In the genomic region with DNA sequence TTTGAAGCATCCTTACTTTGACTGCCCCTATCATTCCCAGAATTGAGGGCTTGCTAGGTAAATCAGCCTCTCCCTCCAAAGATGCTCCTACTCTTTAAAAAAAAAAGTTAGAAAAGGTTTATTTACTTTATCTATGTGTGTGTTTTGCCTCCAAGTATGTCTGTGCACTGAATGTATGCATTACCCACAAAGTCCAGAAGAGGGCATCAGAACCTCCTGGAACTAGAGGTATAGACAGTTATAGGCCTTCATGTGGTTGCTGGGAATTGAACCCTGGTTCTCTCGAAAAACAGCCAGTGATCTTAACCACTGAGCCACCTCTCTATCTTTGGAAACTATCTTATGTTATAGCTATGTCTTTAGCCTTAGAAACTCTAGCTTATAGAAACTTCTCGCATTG, we compare ENCODE assay signal across 30 mouse cellular contexts. TPM values are rescaled to one million over a fixed set of nuclear protein-coding genes. Genes with fewer than 3 reads are reported as not detected.
A peak's percentile ranks its signal among the peaks of the same experiment; 100 is the strongest.
DNase-seq lines count a peak whose midpoint lies in the region; ATAC-seq and TF ChIP-seq lines count a peak whose summit lies in the region.
"Had no signal": no experiment of that assay in that cellular context is flagged by ENCODE, and none has a peak within 500 bp of the region (broad histone marks: within the 10 kb centered on the region; RNA-seq: fewer than 3 reads in every experiment).

No protein-coding gene starts in this region.

- H3K27me3 ChIP-seq in heart, postnatal 0 days (ENCODE audit: control insufficient read depth, insufficient read depth, low read length), result no peaks in the 10 kb centered on the region
- H3K27me3 ChIP-seq: limb, embryonic 12.5 days; liver, embryonic 13.5 days; lung, embryonic 15.5 days; megakaryocyte, embryonic 14.5 days; midbrain, embryonic 13.5 days had no signal

- ATAC-seq in heart, postnatal 0 days (ENCODE audit: insufficient read depth, low read depth), result no peak
- ATAC-seq: hindbrain, postnatal 0 days; midbrain, embryonic 13.5 days had no signal

- no peak for TF ChIP-seq EP300 in heart, postnatal 0 days (IDR thresholded peaks at IDR 0.05; ENCODE audit: low read depth)

- H3K4me3 ChIP-seq in heart, postnatal 0 days (ENCODE audit: low read depth, low read length), result no peak overlapping the region
- H3K4me3 ChIP-seq: forebrain, embryonic 10.5 days; limb, embryonic 12.5 days; liver, embryonic 13.5 days; lung, embryonic 15.5 days; megakaryocyte, embryonic 14.5 days; midbrain, embryonic 13.5 days had no signal

- DNase-seq in heart, postnatal 0 days (ENCODE audit: low spot score), result no peak
- no peak for DNase-seq in heart, postnatal 25 days (ENCODE audit: low spot score)
- DNase-seq in 3T3-L1 (ENCODE audit: low read depth, low spot score), result peak; percentile 19
- peak; percentile 74 for DNase-seq in ES-CJ7 (ENCODE audit: low read depth, low spot score)
- DNase-seq in R1 (ENCODE audit: low read depth, low spot score), result peak; percentile 61
- DNase-seq in frontal cortex, postnatal 25 days (ENCODE audit: low spot score in 2 of 2), result no peak
- no peak for DNase-seq in adrenal gland, postnatal 4 days (ENCODE audit: low spot score in 2 of 2)
- no peak for DNase-seq in left cerebral cortex, adult 8-10 months (ENCODE audit: low spot score in 2 of 2)
- DNase-seq: B cell, adult 2 months; cerebellum, adult 11-12 months; cerebellum, postnatal 10 days; gastrocnemius, postnatal 36 days; kidney, adult 18-20 months; layer of hippocampus, postnatal 36 days; liver, embryonic 13.5 days; lung, postnatal 36 days; thymus, adult 2 months; thymus, postnatal 4 days had no signal

- 84% methylated on average over 2 of the region's 2 CpGs for WGBS in heart, postnatal 0 days

- no peak overlapping the region for H3K9ac ChIP-seq in heart, postnatal 0 days (replicated peaks; ENCODE audit: low read depth, low read length)
- H3K9ac ChIP-seq: limb, embryonic 12.5 days; liver, embryonic 13.5 days; lung, embryonic 15.5 days; midbrain, embryonic 13.5 days had no signal

- intact Hi-C loops in heart, postnatal 25 days (cut with DNase I), result no loop called here

- H3K27ac ChIP-seq in heart, postnatal 0 days (ENCODE audit: low read depth), result no peak overlapping the region
- H3K27ac ChIP-seq: forebrain, embryonic 10.5 days; hindbrain, postnatal 0 days; limb, embryonic 12.5 days; liver, embryonic 13.5 days; lung, embryonic 15.5 days; midbrain, embryonic 13.5 days had no signal

- H3K4me2 ChIP-seq in heart, postnatal 0 days (ENCODE audit: low read depth, low read length), result no peak overlapping the region
- H3K4me2 ChIP-seq: limb, embryonic 12.5 days; liver, embryonic 13.5 days; lung, embryonic 15.5 days; midbrain, embryonic 13.5 days had no signal

- H3K4me1 ChIP-seq in heart, postnatal 0 days (ENCODE audit: control insufficient read depth, insufficient read depth), result no peaks in the 10 kb centered on the region
- H3K4me1 ChIP-seq: forebrain, embryonic 10.5 days; limb, embryonic 12.5 days; liver, embryonic 13.5 days; lung, embryonic 15.5 days; megakaryocyte, embryonic 14.5 days; midbrain, embryonic 13.5 days had no signal

- peak; percentile 16; the same call in 1 of the 2 replicates for TF ChIP-seq CTCF in heart, postnatal 0 days (IDR thresholded peaks at IDR 0.05; ENCODE audit: low read depth)

- H3K9me3 ChIP-seq in heart, postnatal 0 days (replicated peaks; ENCODE audit: control insufficient read depth, low read length), result no peaks in the 10 kb centered on the region
- H3K9me3 ChIP-seq: forebrain, embryonic 10.5 days; limb, embryonic 12.5 days; liver, embryonic 13.5 days; lung, embryonic 15.5 days; megakaryocyte, embryonic 14.5 days; midbrain, embryonic 13.5 days had no signal

- H3K36me3 ChIP-seq in heart, postnatal 0 days (replicated peaks; ENCODE audit: control insufficient read depth, insufficient read depth, low read length), result no peaks in the 10 kb centered on the region
- H3K36me3 ChIP-seq: forebrain, embryonic 10.5 days; limb, embryonic 12.5 days; liver, embryonic 13.5 days; lung, embryonic 15.5 days; midbrain, embryonic 13.5 days had no signal

RNA-seq across cellular contexts. Expression of a gene that starts 53.3 kb away (rescaled TPM):
- total RNA-seq in heart, postnatal 0 days (2014; rRNA removed; ENCODE audit: low replicate concordance), result 33.2 and 39.5 TPM in 2 replicates
- 9.9 and 11.7 TPM in 2 replicates for polyA plus RNA-seq in heart, postnatal 0 days (2015; fragmentation: Nextera tagmentation; extraction: Ambion mirVana)
- total RNA-seq in heart, postnatal 25 days (2021), result 10 to 100 TPM; 49.0 to 56.6 TPM
- total RNA-seq in adrenal gland, postnatal 4 days (2021), result 10 to 100 TPM; 59.6 to 63.5 TPM
- total RNA-seq in left cerebral cortex, adult 8-10 months (2022), result not detected
- total RNA-seq: gastrocnemius, adult 18-20 months; gastrocnemius, postnatal 36 days; hematopoietic stem cell, adult 5-6 weeks; hindbrain, postnatal 0 days; layer of hippocampus, postnatal 36 days; left cerebral cortex, postnatal 14 days; monocyte, adult 5-6 weeks; neutrophil, adult 5-6 weeks had no signal
- polyA plus RNA-seq: cortical plate, adult 2 months; forebrain, embryonic 10.5 days; hindbrain, postnatal 0 days; midbrain, embryonic 13.5 days had no signal

Comparison
In these comparisons a context has a peak if more than half of its experiments do, and no peak if none do; other contexts are left out.
1. DNase-seq: peak in 3T3-L1 (single experiment), ES-CJ7 (single experiment) and R1 (single experiment); none in heart, postnatal 0 days (single experiment), heart, postnatal 25 days (single experiment), frontal cortex, postnatal 25 days (0 of 2), adrenal gland, postnatal 4 days (0 of 2) and left cerebral cortex, adult 8-10 months (0 of 2).
2. RNA of a gene that starts 53.3 kb away (total RNA-seq): 59.6 to 63.5 TPM in adrenal gland, postnatal 4 days, 49.0 to 56.6 TPM in heart, postnatal 25 days and 33.2 to 39.5 TPM in heart, postnatal 0 days; not detected in left cerebral cortex, adult 8-10 months; every median in the first group is over 10 times any median in the second.